In genomic region chr2:25575432-25576027, GRCm38 (mm10) we compare ENCODE assay signal across 8 mouse cellular contexts. TPM values are rescaled to one million over a fixed set of nuclear protein-coding genes. Genes with fewer than 3 reads are reported as not detected.
A peak's percentile ranks its signal among the peaks of the same experiment; 100 is the strongest.
DNase-seq lines count a peak whose midpoint lies in the region; ATAC-seq lines count a peak whose summit lies in the region.

No protein-coding gene starts in this region.

- peaks cover 28% of the 10 kb centered on the region for H3K36me3 ChIP-seq in limb, embryonic 12.5 days
- peaks cover 20% of the 10 kb centered on the region for H3K36me3 ChIP-seq in midbrain, embryonic 12.5 days

- no peaks in the 10 kb centered on the region for H3K9me3 ChIP-seq in limb, embryonic 12.5 days
- no peaks in the 10 kb centered on the region for H3K9me3 ChIP-seq in midbrain, embryonic 12.5 days

- ATAC-seq in common myeloid progenitor, adult 5-6 weeks (replicated peaks; ENCODE audit: low read depth, poor library complexity, severe bottlenecking) = 0 out of 2 replicates have a peak, but pooled peaks have one; percentile 13
- no peak for ATAC-seq in limb, embryonic 12.5 days (ENCODE audit: insufficient number of reproducible peaks, insufficient read depth, low FRiP score, low TSS enrichment, low read depth)
- ATAC-seq in midbrain, embryonic 12.5 days (ENCODE audit: low FRiP score, low read depth) = 0 out of 2 replicates have a peak, but pooled peaks have one; percentile 3

- H3K4me1 ChIP-seq in limb, embryonic 12.5 days (replicated peaks) = peaks cover 57% of the 10 kb centered on the region
- H3K4me1 ChIP-seq in midbrain, embryonic 12.5 days = peaks cover 50% of the 10 kb centered on the region

- peaks cover 49% of the 10 kb centered on the region for H3K27me3 ChIP-seq in limb, embryonic 12.5 days
- peaks cover 50% of the 10 kb centered on the region for H3K27me3 ChIP-seq in midbrain, embryonic 12.5 days

- whole genome bisulfite sequencing in limb, embryonic 12.5 days = 15% methylated on average over 21 of the region's 21 CpGs
- WGBS in midbrain, embryonic 12.5 days = 15% methylated on average over 21 of the region's 21 CpGs

- H3K4me3 ChIP-seq in limb, embryonic 12.5 days (replicated peaks) = peak overlapping the region; percentile 58
- H3K4me3 ChIP-seq in midbrain, embryonic 12.5 days = peak overlapping the region; percentile 58

- peak overlapping the region; percentile 89 for H3K27ac ChIP-seq in limb, embryonic 12.5 days
- H3K27ac ChIP-seq in midbrain, embryonic 12.5 days (replicated peaks) = peak overlapping the region; percentile 86

- peak; percentile 78 for DNase-seq in adrenal gland, postnatal 14 days
- DNase-seq in adrenal gland, postnatal 25 days = no peak
- peak; percentile 46 for DNase-seq in CD4-positive helper T cell, adult 2 months (ENCODE audit: low read depth, low spot score)
- peak; percentile 61 for DNase-seq in heart, postnatal 4 days
- peak; percentile 67 for DNase-seq in thymus, postnatal 25 days

- H3K9ac ChIP-seq in limb, embryonic 12.5 days (replicated peaks) = peak overlapping the region; percentile 61
- peak overlapping the region; percentile 66 for H3K9ac ChIP-seq in midbrain, embryonic 12.5 days (replicated peaks)

- H3K4me2 ChIP-seq in limb, embryonic 12.5 days = peak overlapping the region; percentile 95
- peak overlapping the region; percentile 94 for H3K4me2 ChIP-seq in midbrain, embryonic 12.5 days (replicated peaks)

RNA-seq across cellular contexts. Expression of gene Phpt1, which starts 0.5 kb away (rescaled TPM):
- 56.6 and 58.1 TPM in 2 replicates for total RNA-seq in adrenal gland, postnatal 14 days (2021)
- 42.8 and 60.5 TPM in 2 replicates for total RNA-seq in adrenal gland, postnatal 25 days (2021)
- total RNA-seq in common myeloid progenitor, adult 5-6 weeks (2017) = 33.5 and 40.8 TPM in 2 replicates
- 100 to 1,000 TPM; 100 to 101 TPM for total RNA-seq in heart, postnatal 4 days (2021)
- 183 and 184 TPM in 2 replicates for polyA plus RNA-seq in limb, embryonic 12.5 days (2016; fragmentation: Nextera tagmentation; extraction: Ambion mirVana)
- 166 and 173 TPM in 2 replicates for polyA plus RNA-seq in midbrain, embryonic 12.5 days (2016; fragmentation: Nextera tagmentation; extraction: Ambion mirVana)

RNA-seq across cellular contexts. Expression of gene Mamdc4, which starts 0.9 kb away (rescaled TPM):
- total RNA-seq in adrenal gland, postnatal 14 days (2021) = 4.7 and 5.0 TPM in 2 replicates
- 4.6 and 17.3 TPM in 2 replicates for total RNA-seq in adrenal gland, postnatal 25 days (2021)
- 3.4 TPM in 1 of 2 replicates, not detected in the other for total RNA-seq in common myeloid progenitor, adult 5-6 weeks (2017)
- total RNA-seq in heart, postnatal 4 days (2021) = 1 to 10 TPM; 1.4 to 2.3 TPM
- 2.3 and 3.0 TPM in 2 replicates for polyA plus RNA-seq in limb, embryonic 12.5 days (2016; fragmentation: Nextera tagmentation; extraction: Ambion mirVana)
- polyA plus RNA-seq in midbrain, embryonic 12.5 days (2016; fragmentation: Nextera tagmentation; extraction: Ambion mirVana) = 5.1 and 7.2 TPM in 2 replicates

RNA-seq across cellular contexts. Expression of gene Ajm1, which starts 6.0 kb away (rescaled TPM):
- total RNA-seq in adrenal gland, postnatal 14 days (2021) = 2.1 and 3.0 TPM in 2 replicates
- 1.6 and 2.6 TPM in 2 replicates for total RNA-seq in adrenal gland, postnatal 25 days (2021)
- total RNA-seq in common myeloid progenitor, adult 5-6 weeks (2017) = 0.55 TPM in 1 of 2 replicates, not detected in the other
- total RNA-seq in heart, postnatal 4 days (2021) = under 1 TPM; 0.14 to 0.41 TPM
- 0.08 and 0.23 TPM in 2 replicates for polyA plus RNA-seq in limb, embryonic 12.5 days (2016; fragmentation: Nextera tagmentation; extraction: Ambion mirVana)
- 1.8 and 1.9 TPM in 2 replicates for polyA plus RNA-seq in midbrain, embryonic 12.5 days (2016; fragmentation: Nextera tagmentation; extraction: Ambion mirVana)

RNA-seq across cellular contexts. Expression of gene Edf1, which starts 17.9 kb away (rescaled TPM):
- total RNA-seq in adrenal gland, postnatal 14 days (2021) = 312 and 335 TPM in 2 replicates
- 270 and 317 TPM in 2 replicates for total RNA-seq in adrenal gland, postnatal 25 days (2021)
- total RNA-seq in common myeloid progenitor, adult 5-6 weeks (2017) = 57.2 and 84.7 TPM in 2 replicates
- 100 to 1,000 TPM; 151 to 152 TPM for total RNA-seq in heart, postnatal 4 days (2021)
- polyA plus RNA-seq in limb, embryonic 12.5 days (2016; fragmentation: Nextera tagmentation; extraction: Ambion mirVana) = 320 and 329 TPM in 2 replicates
- polyA plus RNA-seq in midbrain, embryonic 12.5 days (2016; fragmentation: Nextera tagmentation; extraction: Ambion mirVana) = 362 and 366 TPM in 2 replicates

RNA-seq across cellular contexts. Expression of gene Traf2, which starts 28.8 kb away (rescaled TPM):
- 21.8 and 24.4 TPM in 2 replicates for total RNA-seq in adrenal gland, postnatal 14 days (2021)
- 29.2 and 30.2 TPM in 2 replicates for total RNA-seq in adrenal gland, postnatal 25 days (2021)
- total RNA-seq in common myeloid progenitor, adult 5-6 weeks (2017) = 11.5 and 15.8 TPM in 2 replicates
- 10 to 100 TPM; 13.2 to 15.8 TPM for total RNA-seq in heart, postnatal 4 days (2021)
- polyA plus RNA-seq in limb, embryonic 12.5 days (2016; fragmentation: Nextera tagmentation; extraction: Ambion mirVana) = 36.9 and 39.2 TPM in 2 replicates
- 32.3 and 32.4 TPM in 2 replicates for polyA plus RNA-seq in midbrain, embryonic 12.5 days (2016; fragmentation: Nextera tagmentation; extraction: Ambion mirVana)
